Mouse (Mus musculus) cerebellum, postnatal 36 days (tissue): ENCODE measurements around the gene Mrgprd.

Experiments
- DNase-seq, 2 experiments: peaks; one replicate each; pipeline ENCODE4 v3.0.0; 2021 to 2022; ENCODE audit warnings: mixed read lengths in 2 of 2

The Mrgprd gene

GRCm38 (mm10) chr7:145314785-145315411, at the start of gene Mrgprd:
Gene Mrgprd (plus strand): TSS chr7:145314835.
- no peak for DNase-seq

DNA sequence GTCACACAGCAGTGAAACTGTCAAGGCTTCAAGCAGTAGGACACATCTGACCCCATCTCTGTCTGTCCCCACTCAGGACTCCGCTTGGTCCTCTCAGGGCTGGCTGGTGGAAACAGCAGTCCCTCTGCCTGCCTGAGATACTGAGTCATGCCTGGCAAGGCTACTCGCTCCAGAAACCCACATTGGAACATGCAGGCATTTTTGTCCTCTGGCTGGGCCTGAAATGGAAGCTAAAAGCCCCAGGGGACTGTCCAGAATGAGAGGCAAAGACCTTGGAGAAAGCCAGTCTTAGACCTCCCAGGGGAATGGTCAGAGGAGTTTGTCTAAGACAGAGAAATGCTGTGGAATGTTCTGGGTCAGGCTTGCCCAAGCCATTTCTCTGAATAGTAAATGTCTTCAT, 48.6 kb upstream of the Mrgprd start:
- no peak for DNase-seq

DNA sequence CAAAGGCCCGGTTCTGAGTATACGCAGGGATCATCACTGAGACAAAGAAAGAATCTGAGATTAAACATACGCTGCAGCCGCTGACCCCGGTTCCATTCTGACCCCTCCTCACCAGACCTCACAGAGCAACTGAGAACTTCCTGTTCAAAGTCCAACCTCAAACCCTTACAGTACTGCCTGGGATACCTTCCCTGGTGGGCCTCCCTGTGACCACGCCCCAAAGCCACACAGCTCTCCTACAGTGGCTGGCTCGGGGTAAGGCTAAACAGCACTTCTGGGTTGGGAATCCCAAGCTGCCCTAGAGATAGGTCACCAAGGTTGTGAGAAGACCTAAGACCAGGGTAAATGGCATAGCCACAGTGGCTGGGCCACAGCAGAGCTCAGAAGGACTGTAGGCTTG, 45.7 kb upstream of the Mrgprd start:
- DNase-seq: no peak

DNA sequence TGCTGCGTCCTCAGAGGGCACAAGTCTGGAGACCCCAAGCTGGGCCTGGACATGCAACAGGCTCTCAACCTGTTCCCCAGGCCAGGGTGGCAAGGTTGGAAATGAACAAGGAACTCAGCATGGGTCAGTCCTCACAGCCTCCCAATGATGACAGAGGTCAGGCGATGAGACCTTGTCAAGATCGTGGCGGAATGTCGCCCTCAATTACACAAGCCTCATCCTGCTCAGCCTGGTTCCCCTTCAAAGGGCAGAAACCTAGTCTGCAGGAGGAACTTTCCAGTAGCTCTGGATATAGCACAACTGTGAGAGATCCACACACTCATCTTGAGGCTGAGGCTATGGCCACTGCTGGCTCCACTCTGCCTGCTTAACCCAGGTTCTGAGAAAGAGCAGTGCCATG, 43.7 kb upstream of the Mrgprd start:
- no peak for DNase-seq

GRCm38 (mm10) chr7:145275488-145275887, 39.1 kb upstream of the Mrgprd start:
- DNase-seq: no peak

- no peak for DNase-seq
Measured at GRCm38 (mm10) chr7:145281396-145281795, 33.2 kb upstream of the Mrgprd start.

- DNase-seq: no peak
Measured at GRCm38 (mm10) chr7:145283041-145283440, 31.6 kb upstream of the Mrgprd start.

GRCm38 (mm10) chr7:145283487-145284187, 31.0 kb upstream of the Mrgprd start, which contains the start of gene Tpcn2:
Gene Tpcn2 (minus strand): TSS chr7:145284011.
- peak; percentile 91 to 95 for DNase-seq

DNA sequence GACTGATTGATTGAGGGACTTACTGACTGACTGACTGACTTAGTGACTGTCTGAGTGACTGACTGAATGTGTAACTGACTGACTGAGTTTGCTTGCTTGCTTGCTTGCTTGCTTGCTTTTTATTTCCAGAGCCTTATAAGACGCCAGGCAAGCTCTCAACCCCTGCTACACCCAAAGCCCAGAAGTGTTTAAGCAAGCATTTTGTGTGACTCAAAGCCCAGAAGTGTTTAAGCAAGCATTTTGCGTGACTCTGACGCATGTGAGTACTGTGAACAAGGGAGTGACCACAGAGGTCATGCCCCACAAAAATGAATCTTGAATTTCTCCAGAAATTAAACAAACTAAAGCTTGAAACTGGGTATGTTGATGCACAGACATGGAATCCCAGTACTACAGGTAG, 30.3 kb upstream of the Mrgprd start:
- DNase-seq: no peak

DNA sequence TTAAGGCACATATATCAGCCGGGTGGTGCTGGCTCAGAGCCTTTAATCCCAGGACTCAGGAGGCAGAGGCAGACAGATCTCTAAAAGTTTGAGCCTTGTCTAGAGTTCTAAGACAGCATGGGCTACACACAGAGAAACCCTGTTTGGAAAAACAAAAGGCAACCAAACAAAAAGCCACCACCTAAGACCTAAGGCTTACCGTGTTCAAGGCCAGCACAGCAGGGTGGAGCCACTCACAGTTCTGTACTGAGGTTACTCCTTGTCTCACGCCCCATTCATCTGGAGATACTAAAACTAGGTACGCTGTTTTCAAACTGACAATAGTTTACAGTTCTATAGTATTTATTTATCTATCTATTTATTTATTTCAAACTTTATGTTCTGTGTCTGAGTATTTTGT, 29.2 kb upstream of the Mrgprd start:
- DNase-seq: no peak

DNA sequence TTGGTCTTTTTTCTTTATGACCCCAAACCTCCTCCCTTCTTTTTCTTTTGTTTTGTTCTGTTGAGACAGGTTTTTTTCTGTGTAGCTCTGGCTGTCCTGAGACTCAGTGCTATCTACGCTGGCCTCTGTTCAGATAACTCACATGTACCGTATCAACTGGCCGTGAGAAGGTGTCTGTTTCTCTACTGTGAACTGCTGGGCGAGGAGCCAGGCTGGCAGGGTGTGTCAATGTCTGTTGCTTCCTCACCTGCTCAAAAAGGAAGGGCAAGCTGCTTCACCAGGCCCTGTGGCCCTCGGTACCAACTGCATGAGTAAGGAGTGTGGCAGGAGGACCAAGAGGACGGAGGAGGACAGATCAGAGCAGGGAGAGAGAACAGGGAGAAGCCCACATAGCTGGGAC, 27.2 kb upstream of the Mrgprd start:
- peak; percentile 84 to 87 for DNase-seq

DNA sequence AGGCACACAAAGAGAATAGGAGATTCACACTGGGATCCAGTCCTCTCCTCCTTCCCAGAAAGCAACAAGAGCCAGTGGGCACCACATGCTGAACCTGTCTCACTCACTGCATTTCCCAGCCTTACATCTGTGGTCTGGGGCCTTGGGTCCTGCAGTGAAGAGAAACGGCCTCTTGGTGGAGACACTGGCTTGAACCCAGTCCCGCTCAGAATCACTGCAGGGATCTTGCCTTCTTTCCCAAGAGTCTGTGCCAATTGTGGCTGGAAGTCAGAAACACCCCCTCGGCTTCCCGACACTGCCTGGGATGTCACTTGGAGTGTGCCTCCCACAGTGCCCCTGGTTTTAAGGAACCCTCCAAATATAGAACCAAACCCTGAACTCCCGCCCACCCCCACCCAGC, 25.3 kb upstream of the Mrgprd start:
- DNase-seq: peak; percentile 66 to 72

- DNase-seq: no peak
Measured at GRCm38 (mm10) chr7:145291847-145292246, 22.8 kb upstream of the Mrgprd start.

GRCm38 (mm10) chr7:145292726-145293125, 21.9 kb upstream of the Mrgprd start:
- DNase-seq: no peak

DNA sequence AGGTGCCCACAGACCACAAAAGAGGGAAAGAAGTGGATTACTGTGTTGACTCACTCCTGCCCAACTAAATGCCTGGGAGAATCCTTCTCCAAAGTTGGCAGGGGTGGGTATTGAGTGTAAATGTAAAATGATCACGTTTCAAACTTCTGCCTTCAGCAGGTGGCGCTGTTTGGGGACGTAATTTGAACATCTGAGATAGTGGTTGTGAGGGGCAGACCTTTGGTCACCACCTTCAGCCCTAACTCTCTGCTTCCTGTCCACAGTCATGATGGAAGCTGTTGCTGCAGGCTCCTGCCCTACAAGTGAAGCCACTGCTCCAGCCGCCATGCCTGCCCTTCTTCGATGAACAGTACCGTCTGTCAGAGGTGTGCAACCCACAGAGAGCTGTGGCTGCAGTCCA, 20.8 kb upstream of the Mrgprd start:
- DNase-seq: peak; percentile 47 to 62

DNA sequence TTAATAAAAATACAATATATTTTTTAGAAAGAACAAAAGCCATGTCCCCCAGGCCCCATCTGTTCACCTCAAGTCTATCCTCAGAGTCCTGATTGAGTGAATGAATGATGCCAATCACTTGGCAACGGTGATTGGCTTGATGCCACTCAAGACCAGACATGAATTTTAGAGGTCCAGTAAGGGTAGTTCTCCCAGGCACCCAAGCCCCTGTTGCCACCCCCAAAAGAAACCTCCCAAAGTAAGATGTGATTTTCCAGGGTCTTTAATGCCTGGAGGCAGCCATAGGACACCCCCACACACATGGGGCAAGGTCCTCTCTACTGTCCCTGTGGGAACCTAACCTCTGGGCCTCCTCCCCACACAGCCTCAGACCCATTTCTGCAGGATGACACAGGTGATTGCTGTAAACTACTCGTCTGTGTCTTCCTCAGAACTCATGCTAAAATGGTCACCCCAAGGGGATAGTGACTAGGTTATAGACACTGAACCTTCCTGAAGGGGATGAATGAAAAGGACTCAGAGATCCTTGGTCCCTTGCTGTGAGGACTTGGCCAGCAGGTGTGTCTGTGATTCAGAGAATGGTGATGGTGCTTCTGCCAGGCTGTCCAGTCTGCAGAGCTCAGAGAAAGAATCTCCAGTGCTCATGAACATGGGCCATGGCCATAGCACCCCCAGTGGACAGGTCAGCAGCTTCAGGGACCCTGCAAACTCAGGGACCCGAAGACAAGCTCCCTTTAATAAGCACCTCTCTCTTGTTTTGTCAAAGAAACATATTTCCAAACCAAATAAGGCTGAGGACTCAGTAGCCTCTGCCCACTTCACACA, 15.8 kb upstream of the Mrgprd start:
- peak; percentile 46 to 57 for DNase-seq

- DNase-seq: peak; percentile 88 to 89
Measured at GRCm38 (mm10) chr7:145299562-145300320, 14.9 kb upstream of the Mrgprd start.

GRCm38 (mm10) chr7:145300321-145301007, 14.2 kb upstream of the Mrgprd start, which contains the start of gene Mrgprf:
Gene Mrgprf (plus strand): TSS chr7:145300828.
- peak; percentile 76 to 83 for DNase-seq

DNA sequence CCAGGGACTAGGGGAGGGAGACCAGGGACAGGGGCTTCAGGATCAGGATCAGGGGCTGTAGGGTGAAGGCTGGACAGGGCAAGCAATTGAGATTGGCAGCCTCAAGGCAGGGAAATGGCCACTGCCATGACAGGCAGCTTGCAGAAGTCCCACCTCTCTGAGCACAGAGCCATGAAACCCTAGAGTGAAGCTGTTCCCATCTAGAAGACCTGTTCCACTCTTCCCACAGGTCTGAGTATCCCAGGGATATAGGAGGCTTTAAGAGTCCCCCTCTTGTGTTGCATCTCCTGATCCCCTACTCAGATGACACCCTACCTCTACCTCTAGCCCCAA, 13.7 kb upstream of the Mrgprd start:
- no peak for DNase-seq

DNA sequence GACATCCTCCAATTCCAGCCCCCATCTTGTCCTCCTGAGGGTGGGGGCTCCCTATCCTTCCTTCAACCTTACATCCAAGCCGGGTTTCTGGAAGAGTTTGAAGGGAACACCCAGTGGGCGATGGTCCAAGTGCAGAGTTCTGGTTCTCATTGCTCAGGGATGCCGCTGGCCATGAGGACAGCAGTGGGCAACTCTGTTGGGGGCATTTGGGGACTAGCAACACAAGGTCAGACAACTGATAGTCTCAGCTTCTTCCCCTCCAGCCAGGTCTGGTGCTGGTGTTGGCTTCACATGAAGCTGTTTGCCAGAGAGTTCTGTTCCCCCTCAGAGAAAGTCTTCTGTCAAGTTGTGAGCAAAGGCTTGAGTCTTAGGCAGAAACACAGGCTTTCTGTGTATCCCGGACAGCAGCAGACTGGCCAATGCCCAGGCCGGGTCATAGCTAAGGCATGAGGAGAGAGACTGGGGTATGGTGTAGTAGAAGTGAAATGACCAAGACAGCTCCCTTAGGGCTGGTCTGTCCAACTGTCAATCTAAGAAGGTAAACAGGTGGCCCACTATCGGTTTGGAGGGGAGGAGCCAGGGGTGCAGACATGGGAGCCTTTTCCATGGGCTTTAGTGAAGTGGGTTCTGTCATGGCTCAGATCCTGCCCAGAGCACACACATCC, 13.2 kb upstream of the Mrgprd start:
- peak; percentile 68 to 69 for DNase-seq

DNA sequence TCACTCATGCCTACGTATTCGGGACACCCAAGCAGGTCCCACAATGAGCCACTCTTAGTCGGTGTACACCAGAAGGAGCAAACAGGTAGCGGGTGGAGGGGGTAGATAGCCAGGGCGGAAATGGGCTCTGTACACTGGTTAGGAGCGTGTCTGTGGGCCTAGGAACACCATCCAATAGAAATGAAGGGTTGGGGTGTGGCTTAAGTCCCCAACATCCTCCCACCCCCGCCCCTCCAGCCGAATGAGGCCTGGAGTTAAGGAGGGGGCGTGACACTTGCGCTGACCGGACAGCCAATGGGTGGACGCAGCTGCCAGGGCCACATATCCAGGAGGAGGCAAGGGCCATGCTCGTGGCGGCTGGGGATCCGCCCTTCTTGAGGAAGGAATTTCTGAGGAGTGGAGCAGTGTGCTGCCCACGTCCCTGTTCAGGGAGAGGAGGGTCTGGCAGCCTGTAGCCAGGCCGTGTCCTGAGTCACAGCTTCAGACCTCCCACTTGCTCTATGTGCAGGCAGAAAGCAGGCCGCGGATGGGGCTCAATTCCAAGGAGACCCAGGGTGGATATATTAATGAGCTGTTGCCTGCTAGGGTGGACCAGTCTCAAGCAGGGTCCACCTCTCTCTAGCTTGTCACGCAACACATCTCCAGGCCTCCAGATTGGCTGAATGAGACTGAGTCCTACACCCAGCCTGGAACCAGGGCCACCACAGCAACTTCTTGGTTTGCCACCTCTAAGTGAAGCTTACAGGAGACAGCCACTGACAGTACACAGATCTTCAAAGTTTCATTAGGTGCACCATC, 11.9 kb upstream of the Mrgprd start:
- peak; percentile 70 to 79 for DNase-seq
